Mouse (Mus musculus) splenic B cell, adult 2 months (primary cell): ENCODE data around the gene Sned1.
"Not testable (repeated sequence)": the region's sequence is repeated elsewhere in the genome, so short reads cannot be mapped to it uniquely, and the experiment has no call there.

Source experiments
- DNase-seq: peaks from one replicate; pipeline ENCODE4 v3.0.0-alpha.2; 2011; ENCODE audit warnings: low read depth, low spot score
- H3K27me3 ChIP-seq: 2 replicates; pipeline ENCODE4 v1.6.1; 2012; ENCODE audit warnings: mild to moderate bottlenecking, low read length, moderate library complexity, mixed read lengths; ENCODE audit not compliant: control insufficient read depth, poor library complexity, insufficient read depth, severe bottlenecking
- H3K36me3 ChIP-seq: 2 replicates; pipeline ENCODE4 v1.6.1; 2012; ENCODE audit warnings: mild to moderate bottlenecking, low read length, moderate library complexity, mixed read lengths; ENCODE audit not compliant: control insufficient read depth, poor library complexity, insufficient read depth, severe bottlenecking

Sned1 gene

GRCm38 (mm10) chr1:93268246-93268645 is 32.6 kb downstream of the Sned1 start:
- no peak for DNase-seq
- Histone ChIP-seq H3K36me3 (no peaks in the 10 kb centered on the region), H3K27me3 (no peaks in the 10 kb centered on the region)

- no peak for DNase-seq
- no peaks in the 10 kb centered on the region for H3K36me3 ChIP-seq
- no peaks in the 10 kb centered on the region for H3K27me3 ChIP-seq
These were observed 35.0 kb downstream of the Sned1 start for GRCm38 (mm10) chr1:93270516-93271240.

DNA sequence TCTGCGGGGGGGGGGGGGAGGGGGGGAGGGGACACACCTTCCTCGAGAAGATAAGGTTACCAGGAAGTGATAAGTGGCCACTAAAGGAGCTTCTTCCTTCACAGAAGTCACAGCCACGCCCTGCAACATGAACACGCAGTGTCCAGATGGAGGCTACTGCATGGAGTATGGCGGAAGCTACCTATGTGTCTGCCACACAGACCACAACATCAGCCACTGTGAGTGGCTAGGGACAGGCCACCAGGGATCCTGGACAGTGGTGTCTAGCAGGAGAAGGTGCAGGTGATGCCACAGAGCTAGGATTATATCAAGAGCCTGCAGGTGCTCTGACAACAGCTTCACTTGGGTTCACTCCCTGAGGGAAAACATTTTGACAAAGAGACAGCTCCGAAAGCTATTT is 36.1 kb downstream of the Sned1 start:
- Histone ChIP-seq H3K27me3 (no peaks in the 10 kb centered on the region), H3K36me3 (no peaks in the 10 kb centered on the region)
- no peak for DNase-seq

- H3K27me3 ChIP-seq, result no peaks in the 10 kb centered on the region
- H3K36me3 ChIP-seq, result no peaks in the 10 kb centered on the region
- DNase-seq, result peak; percentile 40
These were observed 36.8 kb downstream of the Sned1 start for GRCm38 (mm10) chr1:93272409-93272821.

- Histone ChIP-seq H3K27me3 (no peaks in the 10 kb centered on the region), H3K36me3 (no peaks in the 10 kb centered on the region)
- no peak for DNase-seq
These were observed 39.9 kb downstream of the Sned1 start for GRCm38 (mm10) chr1:93275561-93275960.

DNA sequence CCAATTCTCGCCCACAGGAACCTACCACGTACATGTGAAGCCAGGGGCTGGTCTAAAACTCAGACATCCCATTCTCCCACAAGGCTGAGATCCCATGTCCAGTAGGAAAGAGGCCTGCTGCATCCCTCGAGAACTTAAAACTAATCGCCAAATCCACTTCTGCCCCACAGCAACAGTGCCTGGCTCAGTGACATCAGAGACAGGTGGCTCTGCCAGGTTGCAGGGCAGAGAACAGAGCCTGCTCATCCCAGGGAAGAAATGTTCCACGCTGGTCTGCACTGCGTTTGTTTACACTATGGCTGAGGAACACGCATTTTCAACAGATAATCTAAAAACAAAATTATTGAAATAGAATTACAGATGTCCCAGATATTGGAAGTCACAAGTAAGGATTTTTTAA is 41.4 kb downstream of the Sned1 start:
- no peak for DNase-seq
- Histone ChIP-seq H3K27me3 (no peaks in the 10 kb centered on the region), H3K36me3 (no peaks in the 10 kb centered on the region)

- no peaks in the 10 kb centered on the region for H3K36me3 ChIP-seq
- no peak for DNase-seq
These were observed 54.1 kb downstream of the Sned1 start for GRCm38 (mm10) chr1:93289678-93290214.

GRCm38 (mm10) chr1:93290956-93291355 is 55.3 kb downstream of the Sned1 start:
- Histone ChIP-seq H3K27me3 (no peaks in the 10 kb centered on the region), H3K36me3 (no peaks in the 10 kb centered on the region)
- no peak for DNase-seq

More at GRCm38 (mm10) chr1:93289678-93290214, 54.1 kb downstream of the Sned1 start:
- H3K27me3 ChIP-seq, result no peaks in the 10 kb centered on the region

DNA sequence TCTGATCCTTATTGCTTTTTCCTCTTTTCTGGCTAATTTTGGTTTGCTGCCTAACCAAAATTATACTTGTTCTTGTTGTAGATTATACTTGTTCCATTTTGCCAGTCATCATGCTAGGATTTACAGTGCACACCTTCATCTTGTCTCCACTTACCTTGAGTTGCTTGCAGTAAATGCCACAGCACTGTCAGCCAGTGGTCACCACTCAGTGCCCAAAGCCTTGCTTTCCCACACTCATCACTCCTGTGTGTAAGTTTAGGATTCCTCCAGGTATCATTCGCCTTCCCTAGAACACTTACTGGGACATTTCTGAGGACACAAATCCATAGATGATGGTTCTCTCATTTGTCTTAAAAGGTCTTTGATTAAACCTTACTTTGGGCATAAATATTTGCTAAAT is 56.0 kb downstream of the Sned1 start:
- Histone ChIP-seq H3K36me3 (no peaks in the 10 kb centered on the region), H3K27me3 (no peaks in the 10 kb centered on the region)
- no peak for DNase-seq

DNA sequence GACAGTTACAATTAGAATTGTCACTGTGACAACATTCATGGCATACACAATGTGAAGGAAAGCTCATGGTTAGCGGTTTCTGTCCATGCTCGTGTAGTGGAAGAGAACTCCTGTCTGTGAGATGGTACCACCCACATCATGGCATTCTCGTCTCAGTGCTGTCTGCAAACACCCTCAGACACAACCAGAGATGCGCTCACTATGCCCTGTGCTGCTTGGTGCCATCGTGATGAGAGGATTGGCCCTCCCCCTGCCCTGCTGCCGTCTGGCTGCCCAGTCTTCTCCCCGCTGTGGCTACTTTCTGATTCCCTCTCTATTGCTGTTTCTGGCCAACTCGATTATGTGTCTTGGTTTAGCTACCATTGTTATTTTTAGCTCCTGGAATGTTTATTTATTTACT is 56.4 kb downstream of the Sned1 start:
- no peaks in the 10 kb centered on the region for H3K36me3 ChIP-seq
- no peak for DNase-seq
- H3K27me3 ChIP-seq, result no peaks in the 10 kb centered on the region

GRCm38 (mm10) chr1:93294491-93294890 is 58.9 kb downstream of the Sned1 start:
- not testable (repeated sequence) for H3K27me3 ChIP-seq, DNase-seq, H3K36me3 ChIP-seq

DNA sequence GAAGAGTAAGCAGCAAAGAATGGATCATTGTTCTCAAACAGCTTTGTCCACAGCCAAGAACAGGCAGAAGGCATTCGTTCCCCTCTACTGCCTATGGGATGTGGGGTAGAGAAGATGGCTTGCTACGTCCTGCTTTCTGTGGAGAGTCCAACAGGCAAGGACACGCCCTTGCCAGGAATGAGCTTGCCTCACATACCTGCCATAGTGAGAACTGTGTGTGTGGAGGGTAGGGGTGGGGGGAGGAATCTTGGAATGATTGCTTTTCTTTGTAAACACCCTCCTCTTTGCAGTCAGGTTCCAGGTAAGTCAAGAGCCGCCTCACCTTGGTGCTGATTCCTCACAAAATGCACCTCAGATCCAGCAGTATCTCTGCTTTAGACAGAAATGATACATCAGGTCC is 64.2 kb downstream of the Sned1 start:
- H3K36me3 ChIP-seq, result no peaks in the 10 kb centered on the region; the same call in 1 of the 2 replicates
- DNase-seq, result no peak
- no peaks in the 10 kb centered on the region for H3K27me3 ChIP-seq

DNA sequence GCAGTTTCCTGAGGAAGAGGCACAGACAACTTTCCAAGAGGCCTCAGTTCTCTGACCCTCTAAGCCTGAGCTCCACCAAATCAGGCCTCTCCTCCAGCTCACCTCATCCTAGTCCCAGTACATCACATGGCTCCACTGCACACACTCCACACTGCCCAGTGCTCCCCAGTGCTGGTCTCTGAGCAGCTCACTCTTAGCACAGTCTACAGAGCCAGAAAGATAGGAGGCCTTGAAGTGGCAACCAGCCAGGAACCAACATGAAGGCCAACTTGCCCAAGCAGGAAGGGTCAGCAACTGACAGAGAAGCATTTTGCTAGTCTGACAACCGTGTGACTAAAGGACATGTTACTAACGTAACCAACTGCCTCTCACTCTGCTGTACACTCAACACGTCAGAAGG is 64.9 kb downstream of the Sned1 start:
- DNase-seq, result no peak
- Histone ChIP-seq H3K27me3 (no peaks in the 10 kb centered on the region), H3K36me3 (no peaks in the 10 kb centered on the region; the same call in 1 of the 2 replicates)

GRCm38 (mm10) chr1:93305581-93306337 is 70.1 kb downstream of the Sned1 start, which contains the start of gene Mterf4:
Gene Mterf4 (minus strand): TSS chr1:93305915.
- Histone ChIP-seq H3K27me3 (no peaks in the 10 kb centered on the region), H3K36me3 (no peaks in the 10 kb centered on the region)
- peak; percentile 84 for DNase-seq

DNA sequence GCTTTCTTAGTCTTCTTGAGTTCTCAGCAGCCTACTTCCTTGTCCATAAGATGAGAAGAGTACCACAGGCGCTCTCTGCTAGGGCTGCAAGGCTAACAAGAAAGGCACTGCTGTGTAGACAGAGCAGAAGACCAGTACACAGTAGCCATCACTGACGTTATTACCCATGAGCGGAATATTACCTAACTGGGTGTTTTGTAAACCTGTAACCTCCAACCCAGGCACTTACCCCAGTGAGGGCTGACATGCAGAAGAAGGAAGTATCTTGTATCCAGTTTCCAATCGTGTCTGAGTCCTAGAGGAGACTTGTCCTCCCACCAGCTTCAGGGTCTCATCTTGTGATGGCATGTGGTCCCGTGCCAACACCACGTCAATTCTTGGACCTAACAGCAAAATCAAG is 88.3 kb downstream of the Sned1 start:
- no peaks in the 10 kb centered on the region for H3K27me3 ChIP-seq
- DNase-seq, result no peak
- H3K36me3 ChIP-seq, result no peaks in the 10 kb centered on the region
